Mouse (Mus musculus) lung, postnatal 36 days (tissue): ENCODE data around the gene Micu1.

Experiments
- DNase-seq: peaks from one replicate; pipeline ENCODE4 v3.0.0; 2022; ENCODE audit warnings: mixed read lengths

Gene Micu1

DNA sequence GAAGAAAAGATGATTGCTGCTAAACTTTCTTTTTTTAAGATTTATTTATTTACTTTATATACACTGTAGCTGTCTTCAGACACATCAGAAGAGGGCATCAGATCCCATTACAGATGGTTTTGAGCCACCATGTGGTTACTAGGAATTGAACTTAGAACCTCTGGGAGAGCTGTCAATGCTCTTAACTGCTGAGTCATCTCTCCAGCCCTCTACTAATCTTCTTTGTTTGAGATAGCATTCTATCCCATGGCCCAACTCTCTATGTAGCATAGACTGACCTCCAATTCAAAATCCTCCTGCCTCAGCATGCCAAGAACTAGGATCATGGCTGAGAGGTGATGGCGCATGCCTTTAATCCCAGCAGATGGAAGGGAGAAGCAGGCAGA, 183.8 kb downstream of the Micu1 start:
- no peak for DNase-seq

DNA sequence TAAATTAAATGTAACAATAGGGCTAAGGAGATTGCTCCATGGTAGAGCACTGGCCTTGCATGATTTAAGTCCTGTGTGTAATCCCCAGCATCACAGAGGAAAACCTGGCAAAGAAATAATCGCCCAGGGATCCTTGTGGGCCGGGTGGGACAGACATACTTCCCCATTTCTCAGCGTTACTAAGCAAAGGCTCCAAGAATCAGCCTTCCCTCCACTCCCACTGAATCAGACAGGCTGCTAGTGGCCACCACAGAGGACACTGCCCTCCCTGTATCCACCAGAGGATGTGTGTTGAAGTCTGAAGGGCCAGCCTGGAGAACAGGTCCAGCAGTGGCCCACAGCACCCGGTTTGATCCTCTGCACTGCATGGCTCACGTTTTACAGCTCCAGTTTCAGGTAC, 185.2 kb downstream of the Micu1 start:
- no peak for DNase-seq

DNA sequence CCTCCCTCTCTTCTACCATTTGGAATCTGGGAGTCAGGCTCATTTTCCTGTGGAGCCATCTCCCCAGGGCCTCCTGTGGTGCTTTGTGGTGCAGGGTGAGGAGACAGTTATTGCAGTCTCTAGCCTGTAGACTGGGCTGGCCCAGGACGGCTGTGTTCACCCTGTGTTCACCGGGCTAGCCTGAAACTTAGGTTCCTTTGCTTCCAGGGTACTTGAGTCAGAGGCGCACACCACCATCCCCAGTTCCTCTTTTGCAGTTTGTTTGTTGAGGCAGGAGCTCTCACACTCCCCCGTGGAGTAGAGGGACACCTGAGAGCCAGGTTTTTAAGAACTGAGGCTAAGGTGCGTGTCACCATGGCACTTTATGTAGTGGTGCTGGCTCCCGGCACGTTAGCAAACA, 187.1 kb downstream of the Micu1 start:
- DNase-seq, result no peak

GRCm38 (mm10) chr10:59889953-59890751, 187.9 kb downstream of the Micu1 start:
- no peak for DNase-seq

GRCm38 (mm10) chr10:59892977-59893376, 190.7 kb downstream of the Micu1 start:
- peak; percentile 77 for DNase-seq

DNA sequence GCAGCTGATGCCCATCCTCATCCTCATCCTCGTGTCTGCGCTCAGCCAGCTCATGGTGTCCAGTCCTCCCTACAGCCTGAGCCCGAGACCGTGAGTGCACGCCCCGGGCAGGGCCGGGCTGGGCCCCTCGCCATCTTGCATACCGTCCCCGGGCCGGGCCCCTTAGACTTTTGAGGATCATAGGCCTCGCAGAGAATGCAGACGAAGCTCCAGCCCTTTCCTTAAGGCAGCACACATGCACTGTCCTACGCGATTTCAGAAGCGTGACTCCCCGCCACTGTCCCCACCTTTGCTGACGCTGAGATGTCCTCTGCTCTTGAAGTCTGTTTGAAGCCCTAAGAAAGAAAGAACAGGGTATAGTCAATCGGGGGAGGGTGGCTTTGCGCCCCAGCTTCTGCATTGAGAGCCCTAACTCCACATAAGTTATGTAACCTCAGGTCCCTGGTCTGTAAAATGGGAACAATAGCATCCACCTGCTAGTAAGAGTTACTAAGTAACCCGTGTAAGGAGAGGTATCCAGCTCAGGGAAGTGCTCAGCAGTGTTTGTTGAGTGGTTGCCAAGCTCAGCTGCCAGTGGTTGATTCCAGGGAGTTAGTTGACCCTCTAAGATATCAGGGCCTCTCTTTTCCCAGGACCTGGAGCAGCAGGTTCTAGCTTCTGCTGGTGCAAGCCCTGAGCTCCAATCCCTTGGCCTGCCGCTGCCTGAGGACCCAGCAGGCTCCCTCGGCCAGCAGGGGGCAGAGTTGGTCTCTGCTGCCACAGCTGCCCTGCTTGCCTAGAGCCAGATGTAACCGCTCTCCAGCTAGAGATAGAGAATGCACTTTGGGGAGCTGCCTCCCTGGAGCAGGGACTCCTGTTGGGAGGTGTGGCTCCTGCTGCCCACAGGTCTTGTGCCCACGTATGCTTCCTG, 192.2 kb downstream of the Micu1 start:
- peak; percentile 93 for DNase-seq

GRCm38 (mm10) chr10:59895460-59896186, 193.3 kb downstream of the Micu1 start:
- no peak for DNase-seq

- DNase-seq, result no peak
These were observed 193.9 kb downstream of the Micu1 start for GRCm38 (mm10) chr10:59896211-59896610.

DNA sequence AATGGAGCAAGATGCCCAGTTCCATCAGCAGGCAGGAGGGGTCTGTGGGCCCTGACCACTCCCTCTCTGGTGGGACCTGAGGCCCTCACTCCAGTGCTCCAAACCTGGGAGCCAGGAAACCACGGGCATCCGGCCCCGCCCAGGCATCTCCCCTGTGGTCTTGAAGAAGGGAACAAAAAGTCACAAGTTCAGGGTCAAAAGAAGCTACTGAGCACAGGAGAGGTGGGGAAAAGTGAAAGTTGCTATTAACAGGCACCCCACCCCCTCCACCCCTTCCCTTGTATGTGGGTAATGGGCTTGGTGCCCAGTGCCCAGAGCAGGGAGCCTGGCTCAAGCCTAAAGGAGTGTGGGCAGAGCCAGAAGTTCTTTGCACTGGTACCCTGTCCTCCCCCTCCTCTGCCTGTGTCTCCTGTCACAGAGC, 194.6 kb downstream of the Micu1 start:
- DNase-seq, result peak; percentile 75

GRCm38 (mm10) chr10:59897511-59897910, 195.2 kb downstream of the Micu1 start:
- DNase-seq, result peak; percentile 65

DNA sequence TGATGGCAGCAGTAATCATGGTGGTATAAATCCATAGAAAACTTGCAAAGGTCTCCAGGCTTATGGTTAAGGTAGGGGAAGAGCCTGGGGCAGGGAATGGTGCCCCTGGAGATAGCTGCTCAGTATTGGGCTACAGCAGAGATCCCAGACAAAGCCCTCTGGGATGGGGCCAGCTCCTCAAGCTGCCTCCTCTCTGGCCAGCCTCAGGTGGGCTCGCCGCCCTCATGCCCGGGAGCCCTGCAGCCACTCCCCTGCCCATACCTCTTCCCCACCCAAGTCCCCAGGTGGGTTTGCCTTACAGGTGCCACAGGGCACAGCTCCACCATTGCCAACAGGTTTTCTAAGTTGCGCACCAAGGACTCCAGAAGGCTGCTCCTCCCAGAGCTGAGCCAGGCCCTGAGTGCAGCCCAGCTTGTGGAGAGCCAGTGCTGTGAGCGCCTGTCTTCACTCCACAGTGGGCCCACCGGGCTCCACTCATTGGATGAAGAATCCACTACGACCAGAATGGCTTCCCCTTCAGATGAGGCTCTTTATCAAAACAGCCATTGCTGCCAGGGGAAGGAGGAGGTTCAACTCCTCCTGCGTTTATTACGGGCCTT, 196.0 kb downstream of the Micu1 start:
- no peak for DNase-seq

DNA sequence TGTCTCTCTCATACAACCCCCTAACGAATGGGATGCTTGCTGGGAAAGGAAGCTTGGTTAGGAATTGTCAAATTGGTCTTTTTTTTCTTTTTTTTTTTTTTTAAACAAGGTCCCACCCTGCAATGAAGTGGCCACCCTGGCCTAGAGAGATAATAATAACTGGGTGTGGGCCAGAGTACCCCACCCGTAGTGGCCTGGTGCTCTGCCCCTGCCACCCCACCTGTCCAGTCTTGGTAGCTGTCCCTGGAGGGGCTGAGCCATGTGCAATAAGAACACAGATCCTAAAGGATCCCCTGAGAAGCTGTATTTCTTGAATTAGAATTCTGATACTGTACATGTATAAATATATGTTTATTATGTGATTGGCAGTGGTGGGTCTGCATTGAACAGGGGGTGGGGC, 196.7 kb downstream of the Micu1 start:
- DNase-seq, result no peak

- DNase-seq, result peak; percentile 96
These were observed 197.3 kb downstream of the Micu1 start for GRCm38 (mm10) chr10:59899341-59900173.

DNA sequence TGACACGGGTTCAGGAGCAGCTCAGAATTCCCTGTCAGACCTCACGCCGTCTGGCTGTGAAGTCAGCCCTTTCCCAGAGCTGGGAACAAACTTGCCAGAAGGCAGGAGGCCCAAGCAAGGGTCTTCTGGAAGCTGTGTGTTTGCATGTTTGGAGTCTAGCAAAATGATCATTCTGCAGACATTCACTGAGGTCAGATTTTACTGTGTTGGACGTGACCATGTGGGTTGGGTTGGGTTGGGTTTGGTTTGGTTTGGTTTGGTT, 197.8 kb downstream of the Micu1 start:
- no peak for DNase-seq

- no peak for DNase-seq
These were observed 198.7 kb downstream of the Micu1 start for GRCm38 (mm10) chr10:59900939-59901338.

- DNase-seq, result no peak
These were observed 199.2 kb downstream of the Micu1 start for GRCm38 (mm10) chr10:59901463-59901862.

- DNase-seq, result no peak
These were observed 199.8 kb downstream of the Micu1 start for GRCm38 (mm10) chr10:59901986-59902605.

- no peak for DNase-seq
These were observed 200.3 kb downstream of the Micu1 start for GRCm38 (mm10) chr10:59902606-59902990.

DNA sequence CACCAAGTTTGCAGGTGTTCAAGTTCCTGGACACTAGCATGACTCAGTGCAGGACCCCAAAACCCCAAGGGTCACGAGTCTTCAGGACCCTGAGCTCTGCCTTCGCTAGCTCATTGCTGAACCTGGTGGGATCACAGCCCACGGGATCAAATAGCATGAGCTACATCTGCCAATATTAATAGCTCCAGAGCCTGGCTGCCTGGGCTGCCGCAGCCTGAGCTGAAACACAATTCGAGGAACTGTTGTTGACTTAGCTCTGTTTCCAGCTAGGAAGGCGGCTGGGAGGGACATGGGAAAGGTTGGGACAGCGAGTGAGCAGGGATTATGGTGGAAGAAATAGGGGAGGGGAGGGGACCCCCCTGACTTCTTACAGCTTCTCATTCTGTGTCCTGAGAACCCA, 200.9 kb downstream of the Micu1 start:
- DNase-seq, result no peak

GRCm38 (mm10) chr10:59907080-59907609, 204.9 kb downstream of the Micu1 start:
- DNase-seq, result peak; percentile 62

DNA sequence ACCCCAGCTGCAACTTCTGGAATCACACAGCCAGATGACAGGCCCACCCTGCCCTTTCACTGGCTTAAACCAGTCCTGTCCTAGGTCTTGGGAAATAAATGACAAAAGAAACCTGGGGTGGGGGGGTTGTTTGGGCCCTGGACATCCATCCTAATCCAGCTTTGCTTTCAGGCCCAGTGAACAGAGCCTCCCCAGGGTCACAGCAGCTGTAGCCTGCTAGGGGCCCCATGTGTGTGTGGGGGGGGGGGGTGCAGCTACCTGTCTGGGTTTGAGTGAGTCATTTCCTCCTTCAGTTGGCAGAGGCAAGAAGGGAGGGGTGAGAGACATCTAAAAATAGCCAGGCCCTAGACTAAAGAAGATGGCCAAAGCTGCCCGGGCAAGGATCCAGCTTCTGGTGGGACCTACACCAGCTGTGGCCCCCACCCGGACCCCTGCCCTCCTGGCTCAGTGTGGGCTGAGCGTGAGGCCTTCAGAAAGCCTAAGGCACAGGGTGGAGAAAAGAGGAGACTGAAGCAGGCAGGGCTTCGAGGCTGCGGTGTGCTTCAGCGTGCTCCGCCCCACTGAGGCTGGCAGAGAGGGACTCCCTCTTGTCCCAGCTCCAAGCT, 205.5 kb downstream of the Micu1 start:
- peak; percentile 71 for DNase-seq
